Mouse (Mus musculus): ENCODE results near the gene Haus7.
A peak's percentile ranks its signal among the peaks of the same experiment; 100 is the strongest.

The Haus7 gene

DNA sequence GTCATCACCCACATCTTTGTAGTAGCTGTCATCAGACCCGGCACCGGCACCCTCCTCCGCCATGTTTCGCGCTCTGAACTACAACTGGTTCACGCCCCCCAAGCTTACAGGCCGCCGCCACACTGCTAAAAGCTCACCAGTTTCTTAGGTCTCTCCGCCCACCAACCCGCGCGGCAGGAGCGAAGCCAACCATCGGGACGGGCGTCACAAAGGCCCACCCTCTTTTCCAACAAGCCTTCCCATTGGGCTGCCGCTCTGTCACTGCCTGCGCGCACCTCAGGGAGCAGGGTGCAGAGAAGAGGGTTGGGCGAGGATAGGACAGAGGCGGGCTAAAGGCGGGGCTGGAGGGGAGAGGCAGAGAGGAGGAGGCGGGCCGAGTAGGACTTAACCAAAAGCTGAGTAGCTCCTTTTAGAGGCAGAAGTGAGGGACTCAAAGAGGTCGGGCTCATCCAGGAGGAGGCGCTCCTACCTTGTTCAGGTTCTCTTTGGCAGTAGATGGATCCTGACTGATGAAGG lies at the start of gene Haus7:
TSS of gene Haus7 (minus strand) at position 168 of the 516 bp plus-strand sequence.
- DNase-seq (ENCODE audit: low spot score), result peak; percentile 77

- DNase-seq (ENCODE audit: low spot score), result no peak
These were observed 47.7 kb upstream of the Haus7 start for GRCm38 (mm10) chrX:73506577-73506976.

- no peak for DNase-seq (ENCODE audit: low spot score)
These were observed 46.4 kb upstream of the Haus7 start for GRCm38 (mm10) chrX:73505130-73505735.

DNA sequence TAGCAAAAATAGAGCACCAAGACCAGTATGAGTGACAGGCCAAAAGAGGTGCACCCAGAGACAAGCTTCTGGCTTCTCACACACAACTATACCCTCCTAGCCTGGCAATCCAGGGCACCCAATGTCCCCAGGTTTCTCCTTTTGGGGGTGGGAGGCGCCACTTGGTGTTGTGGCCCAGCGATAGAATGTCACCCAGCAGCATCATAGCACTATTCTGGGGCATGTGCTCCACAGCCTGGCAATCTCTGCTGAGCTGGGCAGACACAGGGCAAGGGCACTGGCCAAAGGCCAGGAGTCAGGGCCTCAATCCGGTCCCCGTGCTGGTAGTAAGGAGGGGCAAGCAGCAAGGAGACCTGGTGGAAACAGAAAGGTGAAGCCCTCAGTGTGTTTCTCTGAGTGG lies 37.9 kb upstream of the Haus7 start:
- DNase-seq (ENCODE audit: low spot score), result no peak

GRCm38 (mm10) chrX:73493567-73493966 lies 34.7 kb upstream of the Haus7 start:
- DNase-seq (ENCODE audit: low spot score), result peak; percentile 46

DNA sequence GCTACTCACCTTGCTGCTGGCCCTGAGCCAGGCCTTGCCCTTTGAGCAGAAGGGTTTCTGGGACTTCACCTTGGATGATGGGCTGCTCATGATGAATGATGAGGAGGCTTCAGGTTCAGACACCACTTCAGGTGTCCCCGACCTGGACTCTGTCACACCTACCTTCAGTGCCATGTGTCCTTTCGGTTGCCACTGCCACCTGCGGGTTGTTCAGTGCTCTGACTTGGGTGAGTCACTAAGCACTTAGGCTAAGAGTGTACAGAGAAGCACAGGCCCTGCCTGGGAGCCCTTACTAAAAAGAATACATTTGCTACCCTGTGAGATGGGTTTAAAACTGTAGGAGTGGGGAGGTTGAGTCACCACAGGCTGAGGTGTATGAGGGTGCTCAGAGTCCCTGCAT lies 32.0 kb upstream of the Haus7 start:
- DNase-seq (ENCODE audit: low spot score), result no peak

DNA sequence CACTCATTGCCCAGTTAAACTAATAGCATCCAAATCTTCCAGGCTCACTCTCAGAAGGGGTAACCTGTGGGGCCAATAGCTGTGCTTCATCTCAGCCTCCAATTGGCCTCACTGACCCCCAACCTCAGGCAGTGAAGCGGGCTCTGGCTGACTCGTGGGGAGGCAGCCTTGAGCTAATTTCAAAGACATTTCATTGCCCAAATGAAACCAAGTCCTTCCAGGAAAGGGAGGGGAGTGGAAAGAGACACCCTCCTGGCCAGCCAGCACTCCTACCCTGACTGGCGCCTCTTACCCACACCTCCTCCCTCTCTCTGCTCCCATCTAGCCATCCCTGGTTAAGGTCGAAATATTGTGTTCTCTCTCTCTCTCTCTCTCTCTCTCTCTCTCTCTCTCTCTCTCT lies 31.3 kb upstream of the Haus7 start:
- DNase-seq (ENCODE audit: low spot score), result no peak

DNA sequence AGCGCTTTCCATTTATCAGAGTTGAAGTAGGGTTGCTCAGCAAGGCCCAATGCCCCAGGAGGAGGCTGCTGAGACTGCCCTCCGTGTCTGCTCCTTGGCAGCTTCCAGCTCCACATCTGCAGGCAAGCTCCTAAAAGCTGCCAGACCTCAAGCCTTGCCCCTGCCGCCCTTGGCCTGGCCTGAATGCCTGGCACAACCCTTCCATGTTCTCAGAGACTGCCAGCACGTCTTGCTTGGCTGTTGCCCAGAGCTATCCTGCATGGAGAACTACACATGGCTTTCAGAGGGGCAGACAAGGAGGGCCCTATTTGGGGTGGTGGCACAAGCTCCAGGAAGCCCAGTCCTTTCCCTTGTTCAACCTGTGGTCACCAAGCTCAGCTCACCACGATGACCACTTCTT lies 28.1 kb upstream of the Haus7 start:
- DNase-seq (ENCODE audit: low spot score), result no peak

DNA sequence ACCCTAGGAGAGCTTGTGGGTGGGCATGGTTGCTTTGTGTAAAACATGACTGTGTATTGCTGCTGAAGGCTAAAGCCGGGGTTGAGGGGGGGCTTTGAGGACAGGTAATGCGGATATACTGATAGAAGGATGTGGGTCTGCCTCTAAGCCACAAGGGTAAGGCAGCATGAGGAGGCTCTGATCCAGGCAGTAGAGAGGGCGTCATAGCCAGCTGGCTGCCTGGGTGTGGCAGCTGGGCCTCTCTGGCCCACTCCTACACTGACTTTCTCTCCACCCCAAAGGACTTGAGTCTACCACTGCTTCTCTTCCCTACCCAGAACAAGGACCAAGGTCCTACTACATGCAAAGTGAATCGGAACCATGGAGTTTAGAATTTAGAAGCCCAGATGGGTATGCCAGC lies 26.0 kb upstream of the Haus7 start:
- no peak for DNase-seq (ENCODE audit: low spot score)

GRCm38 (mm10) chrX:73484076-73484475 lies 25.2 kb upstream of the Haus7 start:
- no peak for DNase-seq (ENCODE audit: low spot score)

GRCm38 (mm10) chrX:73483484-73483810 lies 24.6 kb upstream of the Haus7 start, which contains the start of gene Bgn:
Bgn (plus strand) TSS chrX:73483602.
- DNase-seq (ENCODE audit: low spot score), result no peak

DNA sequence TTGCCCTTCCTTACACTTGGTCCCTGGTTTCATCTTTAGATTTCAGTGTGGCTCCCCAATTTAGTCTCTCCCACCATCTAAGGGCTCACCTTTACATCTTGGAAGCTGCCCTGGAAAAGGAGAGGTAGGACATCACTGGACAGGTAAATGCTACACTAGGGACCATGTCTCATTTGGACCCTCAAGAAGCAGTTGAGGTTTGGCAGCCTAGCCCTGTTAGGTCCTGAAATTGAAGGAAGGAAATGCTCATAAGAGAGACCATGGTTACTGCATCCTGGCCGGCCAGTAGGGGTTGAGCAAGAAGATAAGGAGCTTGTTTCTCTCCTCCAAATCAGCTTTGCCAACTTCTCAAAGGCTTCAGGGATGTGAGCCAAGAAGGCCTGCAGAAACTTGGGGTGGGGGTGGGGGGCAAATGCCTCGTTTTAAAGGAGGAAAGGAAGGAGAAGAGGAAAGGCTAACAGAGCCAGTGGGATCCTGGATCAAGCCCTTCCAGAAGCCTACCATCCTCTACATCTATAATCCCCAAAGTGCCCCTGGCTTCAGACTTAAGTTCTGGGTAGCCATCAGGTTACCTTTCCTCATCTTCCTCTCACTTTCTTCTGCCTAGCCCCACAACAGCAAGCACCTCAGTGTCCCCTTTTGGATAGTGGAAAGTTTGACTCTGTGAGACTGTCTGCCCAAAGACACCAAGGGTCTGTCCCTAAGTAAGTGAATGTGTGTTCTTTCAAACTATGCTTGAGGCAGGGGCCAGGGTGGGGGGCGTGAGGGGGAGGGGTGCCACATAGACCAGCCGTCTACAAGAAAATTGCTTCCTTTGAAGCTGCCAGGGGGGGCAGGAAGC lies 24.0 kb upstream of the Haus7 start:
- DNase-seq (ENCODE audit: low spot score), result no peak

- no peak for DNase-seq (ENCODE audit: low spot score)
These were observed 21.5 kb upstream of the Haus7 start for GRCm38 (mm10) chrX:73480334-73480733.

- DNase-seq (ENCODE audit: low spot score), result no peak
These were observed 20.8 kb upstream of the Haus7 start for GRCm38 (mm10) chrX:73479656-73480055.

DNA sequence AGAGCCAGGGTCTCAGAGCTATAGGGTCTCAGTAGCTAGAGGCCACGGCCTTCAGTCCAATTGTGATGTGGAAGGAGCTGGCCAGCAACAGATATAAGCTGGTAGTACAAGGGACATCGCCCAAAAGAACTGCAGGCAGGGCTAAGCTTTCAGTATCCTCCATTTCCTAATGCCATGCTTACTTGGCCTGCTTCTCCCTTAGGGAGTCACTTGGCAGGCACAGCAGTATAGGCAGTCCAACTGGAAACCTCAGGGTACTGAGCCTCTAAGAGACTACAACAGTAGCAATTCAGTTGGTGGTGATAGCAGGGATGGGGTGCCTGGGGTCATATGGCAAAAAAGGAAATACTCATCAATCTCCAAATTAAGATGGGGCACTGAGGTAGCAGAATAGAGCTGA lies 18.7 kb upstream of the Haus7 start:
- DNase-seq (ENCODE audit: low spot score), result no peak

DNA sequence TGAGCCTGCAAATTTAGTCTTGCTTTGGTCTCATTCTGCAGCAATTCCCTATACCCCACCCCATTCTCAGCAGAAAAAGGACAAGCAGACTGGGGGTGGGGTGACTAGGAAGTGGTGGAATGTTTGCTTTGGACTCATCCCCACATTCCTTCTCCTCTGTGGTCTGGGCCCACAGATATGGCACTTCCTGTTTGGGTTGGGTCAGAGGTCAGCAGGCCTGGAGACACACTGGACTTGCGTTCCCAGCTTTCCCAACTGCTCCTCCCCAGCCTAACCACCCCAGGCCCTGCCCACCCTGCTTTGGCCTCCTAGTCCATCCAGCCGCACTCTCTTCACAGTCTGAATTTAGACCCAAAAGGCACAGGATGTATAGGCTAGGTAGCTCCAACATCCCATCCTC lies 17.8 kb upstream of the Haus7 start:
- DNase-seq (ENCODE audit: low spot score), result no peak

DNA sequence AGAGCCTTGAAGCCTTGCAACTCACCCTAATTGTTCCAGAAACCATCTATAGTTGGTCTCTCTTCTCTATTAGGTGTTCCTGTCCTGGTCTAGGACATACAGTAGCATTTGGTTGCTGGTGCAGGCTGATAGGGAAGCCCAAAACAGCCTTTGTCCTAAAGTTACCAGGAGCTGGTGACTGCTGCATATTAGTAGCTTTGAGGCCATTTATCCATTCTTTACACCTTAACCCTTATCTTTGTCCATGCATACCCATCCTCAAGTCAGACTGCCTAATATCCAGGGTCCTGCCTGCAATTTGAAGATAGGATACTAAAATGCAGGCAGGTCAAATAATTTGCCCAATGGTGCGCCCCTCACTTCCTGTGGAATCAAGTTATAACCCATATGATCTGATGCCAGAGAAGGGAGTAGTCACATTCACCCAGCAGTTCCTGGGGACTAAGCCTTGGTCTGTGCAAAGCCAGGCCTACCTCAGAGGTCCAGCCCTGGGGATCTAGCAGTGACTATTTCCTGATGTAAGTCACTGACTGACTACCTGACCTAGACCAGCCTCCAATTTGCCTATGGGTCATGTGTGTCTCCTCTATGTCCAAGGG lies 16.9 kb upstream of the Haus7 start:
- DNase-seq (ENCODE audit: low spot score), result no peak

- no peak for DNase-seq (ENCODE audit: low spot score)
These were observed 15.7 kb upstream of the Haus7 start for GRCm38 (mm10) chrX:73474340-73475165.

GRCm38 (mm10) chrX:73471764-73472163 lies 12.9 kb upstream of the Haus7 start:
- DNase-seq (ENCODE audit: low spot score), result no peak

DNA sequence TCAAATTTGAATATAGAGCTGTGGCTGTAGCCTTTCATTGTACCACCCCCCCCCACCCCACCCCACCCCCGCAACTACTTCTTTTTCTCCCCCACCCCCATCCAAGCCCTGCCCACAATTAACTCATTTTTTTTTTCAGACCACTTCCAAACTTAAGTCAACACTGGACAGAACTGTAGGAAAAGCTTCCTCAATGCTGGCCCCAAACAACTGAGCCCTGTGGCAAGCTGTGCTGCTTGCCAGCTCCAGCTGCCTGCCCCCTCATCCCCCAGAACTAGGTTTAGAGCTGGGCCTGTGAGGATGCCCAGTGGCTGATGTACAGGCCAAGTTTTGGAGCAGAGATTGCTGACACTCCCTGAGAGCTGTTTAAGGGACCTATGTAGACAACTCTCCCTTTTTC lies 9.9 kb upstream of the Haus7 start:
- no peak for DNase-seq (ENCODE audit: low spot score)

DNA sequence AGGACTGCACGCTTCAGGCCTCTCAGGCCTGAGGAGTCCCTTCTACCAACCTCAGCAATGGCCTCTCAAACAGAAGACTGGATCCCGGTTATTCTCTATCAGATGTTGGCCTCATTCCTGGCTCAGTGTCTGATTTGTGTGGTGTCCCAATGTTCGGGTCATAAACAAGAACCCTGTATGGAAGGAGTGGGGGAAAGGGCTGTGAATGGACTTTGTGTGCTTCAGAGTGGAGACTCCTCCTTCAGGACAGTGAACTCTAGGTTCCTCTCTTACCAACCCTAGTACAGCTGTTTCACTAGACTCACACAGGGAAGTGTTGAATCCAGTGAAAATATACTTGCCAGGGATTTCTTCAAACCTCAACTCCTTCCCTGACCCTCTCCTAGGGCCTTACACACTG lies 9.5 kb upstream of the Haus7 start:
- no peak for DNase-seq (ENCODE audit: low spot score)
